Mouse (Mus musculus): ENCODE data around the gene Prkce. TPM values are rescaled to one million over a fixed set of nuclear protein-coding genes. Genes with fewer than 3 reads are reported as not detected.

The Prkce gene
- polyA plus RNA-seq (2012; fragmentation: generic; extraction: Trizol): 1.9 TPM

GRCm38 (mm10) chr17:86167320-86168230 lies at the start of gene Prkce:
Prkce (plus strand) TSS chr17:86167785.
- TF ChIP-seq MYOG (IDR thresholded peaks at IDR 0.05; ENCODE audit: control insufficient read depth in 1 of 3, insufficient read depth in 1 of 3, insufficient read length in 2 of 3, low read depth in 2 of 3) (peak in 1 of 3 experiments; percentile 39), USF1 (IDR thresholded peaks at IDR 0.05; ENCODE audit: low read depth) (no peak), REST (IDR thresholded peaks at IDR 0.05; ENCODE audit: insufficient read depth, insufficient read length) (no peak), E2F4 (IDR thresholded peaks at IDR 0.05; ENCODE audit: insufficient read depth) (no peak), MYOD1 (IDR thresholded peaks at IDR 0.05; ENCODE audit: control insufficient read depth in 1 of 3, insufficient read length in 2 of 3, low read depth in 2 of 3) (no peak), POLR2AphosphoS2 (IDR thresholded peaks at IDR 0.05; ENCODE audit: insufficient read length, low read depth) (peak; percentile 60), POLR2A (IDR thresholded peaks at IDR 0.05; ENCODE audit: insufficient read length, low read depth) (peak; percentile 74), TCF3 (IDR thresholded peaks at IDR 0.05; ENCODE audit: insufficient read length, low read depth) (no peak), SRF (IDR thresholded peaks at IDR 0.05; ENCODE audit: control insufficient read depth, insufficient read length, low read depth) (no peak), MAX (IDR thresholded peaks at IDR 0.05; ENCODE audit: low read depth) (no peak), CEBPB (IDR thresholded peaks at IDR 0.05; ENCODE audit: insufficient read depth, poor library complexity, severe bottlenecking) (no peak), TCF12 (IDR thresholded peaks at IDR 0.05; ENCODE audit: insufficient read depth, poor library complexity, severe bottlenecking) (no peak)
- Histone ChIP-seq H3K79me2 (ENCODE audit: control insufficient read depth, insufficient read depth) (no peaks in the 10 kb centered on the region), H3K36me3 (ENCODE audit: control insufficient read depth, insufficient read depth) (no peaks in the 10 kb centered on the region), H3ac (ENCODE audit: control insufficient read depth, insufficient read length) (peak within 1 kb of the TSS; percentile 87), H3K27me3 (ENCODE audit: control insufficient read depth, insufficient read depth, insufficient read length) (no peaks in the 10 kb centered on the region), H3K4me3 (peak within 1 kb of the TSS; percentile 96), H3K4me2 (ENCODE audit: low read depth) (peak within 1 kb of the TSS; percentile 85)

- H3K79me2 ChIP-seq (ENCODE audit: control insufficient read depth, insufficient read depth): no peaks in the 10 kb centered on the region
- H3K4me2 ChIP-seq (ENCODE audit: low read depth): no peak overlapping the region
- no peaks in the 10 kb centered on the region for H3K27me3 ChIP-seq (ENCODE audit: control insufficient read depth, insufficient read depth, insufficient read length)
- no peak overlapping the region for H3ac ChIP-seq (ENCODE audit: control insufficient read depth, insufficient read length)
- H3K4me3 ChIP-seq: no peak overlapping the region
- H3K36me3 ChIP-seq (ENCODE audit: control insufficient read depth, insufficient read depth): peaks cover 19% of the 10 kb centered on the region
- no peak for TF ChIP-seq TCF12 (IDR thresholded peaks at IDR 0.05; ENCODE audit: insufficient read depth, poor library complexity, severe bottlenecking)
- TF ChIP-seq USF1 (IDR thresholded peaks at IDR 0.05; ENCODE audit: low read depth): no peak
- no peak for TF ChIP-seq SRF (IDR thresholded peaks at IDR 0.05; ENCODE audit: control insufficient read depth, insufficient read length, low read depth)
- no peak for TF ChIP-seq E2F4 (IDR thresholded peaks at IDR 0.05; ENCODE audit: insufficient read depth)
- no peak for TF ChIP-seq TCF3 (IDR thresholded peaks at IDR 0.05; ENCODE audit: insufficient read length, low read depth)
- no peak for TF ChIP-seq MYOG (IDR thresholded peaks at IDR 0.05; ENCODE audit: control insufficient read depth in 1 of 3, insufficient read depth in 1 of 3, insufficient read length in 2 of 3, low read depth in 2 of 3)
- no peak for TF ChIP-seq CEBPB (IDR thresholded peaks at IDR 0.05; ENCODE audit: insufficient read depth, poor library complexity, severe bottlenecking)
- TF ChIP-seq POLR2A (IDR thresholded peaks at IDR 0.05; ENCODE audit: insufficient read length, low read depth): no peak
- no peak for TF ChIP-seq MAX (IDR thresholded peaks at IDR 0.05; ENCODE audit: low read depth)
- TF ChIP-seq MYOD1 (IDR thresholded peaks at IDR 0.05; ENCODE audit: control insufficient read depth in 1 of 3, insufficient read length in 2 of 3, low read depth in 2 of 3): no peak
- no peak for TF ChIP-seq REST (IDR thresholded peaks at IDR 0.05; ENCODE audit: insufficient read depth, insufficient read length)
- TF ChIP-seq POLR2AphosphoS2 (IDR thresholded peaks at IDR 0.05; ENCODE audit: insufficient read length, low read depth): no peak
Observed at GRCm38 (mm10) chr17:86123146-86123545, 44.4 kb upstream of the Prkce start.

- Histone ChIP-seq H3K27me3 (ENCODE audit: control insufficient read depth, insufficient read depth, insufficient read length) (no peaks in the 10 kb centered on the region), H3K79me2 (ENCODE audit: control insufficient read depth, insufficient read depth) (no peaks in the 10 kb centered on the region), H3K4me2 (ENCODE audit: low read depth) (no peak overlapping the region), H3K4me3 (no peak overlapping the region), H3K36me3 (ENCODE audit: control insufficient read depth, insufficient read depth) (peaks cover 6% of the 10 kb centered on the region), H3ac (ENCODE audit: control insufficient read depth, insufficient read length) (no peak overlapping the region)
- TF ChIP-seq POLR2AphosphoS2 (IDR thresholded peaks at IDR 0.05; ENCODE audit: insufficient read length, low read depth): no peak
- no peak for TF ChIP-seq POLR2A (IDR thresholded peaks at IDR 0.05; ENCODE audit: insufficient read length, low read depth)
- TF ChIP-seq E2F4 (IDR thresholded peaks at IDR 0.05; ENCODE audit: insufficient read depth): no peak
- TF ChIP-seq MYOD1 (IDR thresholded peaks at IDR 0.05; ENCODE audit: control insufficient read depth in 1 of 3, insufficient read length in 2 of 3, low read depth in 2 of 3): no peak
- TF ChIP-seq USF1 (IDR thresholded peaks at IDR 0.05; ENCODE audit: low read depth): no peak
- no peak for TF ChIP-seq TCF3 (IDR thresholded peaks at IDR 0.05; ENCODE audit: insufficient read length, low read depth)
Observed at GRCm38 (mm10) chr17:86125908-86126307, 41.7 kb upstream of the Prkce start.

- Histone ChIP-seq H3K36me3 (ENCODE audit: control insufficient read depth, insufficient read depth) (peaks cover 3% of the 10 kb centered on the region), H3K4me3 (no peak overlapping the region), H3ac (ENCODE audit: control insufficient read depth, insufficient read length) (no peak overlapping the region), H3K79me2 (ENCODE audit: control insufficient read depth, insufficient read depth) (no peaks in the 10 kb centered on the region), H3K4me2 (ENCODE audit: low read depth) (no peak overlapping the region), H3K27me3 (ENCODE audit: control insufficient read depth, insufficient read depth, insufficient read length) (no peaks in the 10 kb centered on the region)
- TF ChIP-seq USF1 (IDR thresholded peaks at IDR 0.05; ENCODE audit: low read depth): no peak
- no peak for TF ChIP-seq CEBPB (IDR thresholded peaks at IDR 0.05; ENCODE audit: insufficient read depth, poor library complexity, severe bottlenecking)
- no peak for TF ChIP-seq POLR2A (IDR thresholded peaks at IDR 0.05; ENCODE audit: insufficient read length, low read depth)
- TF ChIP-seq REST (IDR thresholded peaks at IDR 0.05; ENCODE audit: insufficient read depth, insufficient read length): no peak
- TF ChIP-seq TCF3 (IDR thresholded peaks at IDR 0.05; ENCODE audit: insufficient read length, low read depth): no peak
- no peak for TF ChIP-seq E2F4 (IDR thresholded peaks at IDR 0.05; ENCODE audit: insufficient read depth)
- TF ChIP-seq POLR2AphosphoS2 (IDR thresholded peaks at IDR 0.05; ENCODE audit: insufficient read length, low read depth): no peak
- no peak for TF ChIP-seq SRF (IDR thresholded peaks at IDR 0.05; ENCODE audit: control insufficient read depth, insufficient read length, low read depth)
- no peak for TF ChIP-seq MYOG (IDR thresholded peaks at IDR 0.05; ENCODE audit: control insufficient read depth in 1 of 3, insufficient read depth in 1 of 3, insufficient read length in 2 of 3, low read depth in 2 of 3)
Observed at GRCm38 (mm10) chr17:86128198-86128597, 39.4 kb upstream of the Prkce start.
